Mouse (Mus musculus) CH12.LX (cell line): ENCODE data around the gene Anks1b.

Source experiments
- CHD1 ChIP-seq: IDR thresholded peaks from 2 replicates; pipeline ENCODE4 v1.6.1; 2012; ENCODE audit warnings: low read depth, low read length, improper control_type of control experiment, inconsistent platforms
- CHD2 ChIP-seq: IDR thresholded peaks from 2 replicates; pipeline ENCODE4 v1.6.1; 2011; ENCODE audit warnings: low read length, improper control_type of control experiment
- CTCF ChIP-seq, 2 experiments: IDR thresholded peaks in 1 of 2; conservative IDR thresholded peaks in 1 of 2; 2 replicates each; pipeline ENCODE4 v1.5.1; 2011 to 2012; ENCODE audit warnings: low read depth in 2 of 2, low read length in 2 of 2, improper control_type of control experiment in 1 of 2, inconsistent platforms in 1 of 2, mild to moderate bottlenecking in 1 of 2, moderate library complexity in 1 of 2
- EP300 ChIP-seq: IDR thresholded peaks from 2 replicates; pipeline ENCODE4 v1.6.1; 2011; ENCODE audit warnings: low read length, improper control_type of control experiment
- HCFC1 ChIP-seq: IDR thresholded peaks from 2 replicates; pipeline ENCODE4 v1.6.1; 2012; ENCODE audit warnings: low read depth, mild to moderate bottlenecking, inconsistent platforms, low read length, improper control_type of control experiment
- POLR2A ChIP-seq: IDR thresholded peaks from 2 replicates; pipeline ENCODE4 v1.6.1; 2011; ENCODE audit warnings: low read depth, mild to moderate bottlenecking, improper control_type of control experiment, low read length
- POLR2AphosphoS2 ChIP-seq: IDR thresholded peaks from 2 replicates; pipeline ENCODE4 v1.6.1; 2011; ENCODE audit warnings: low read depth, low read length, improper control_type of control experiment
- RAD21 ChIP-seq: IDR thresholded peaks from 2 replicates; pipeline ENCODE4 v1.6.1; 2011; ENCODE audit warnings: low read depth, mild to moderate bottlenecking, low read length, improper control_type of control experiment, moderate library complexity
- UBTF ChIP-seq: IDR thresholded peaks from 2 replicates; pipeline ENCODE4 v1.6.1; 2012; ENCODE audit warnings: low read depth, mild to moderate bottlenecking, inconsistent platforms, low read length, improper control_type of control experiment, moderate library complexity
- ZC3H11A ChIP-seq: IDR thresholded peaks from 2 replicates; pipeline ENCODE4 v1.6.1; 2012; ENCODE audit warnings: low read depth, mild to moderate bottlenecking, inconsistent platforms, low read length, improper control_type of control experiment
- ZMIZ1 ChIP-seq: IDR thresholded peaks from 2 replicates; pipeline ENCODE4 v1.6.1; 2012; ENCODE audit warnings: low read depth, mild to moderate bottlenecking, inconsistent platforms, low read length, improper control_type of control experiment
- ZNF384 ChIP-seq: IDR thresholded peaks from 2 replicates; pipeline ENCODE4 v1.6.1; 2012; ENCODE audit warnings: low read depth, low read length, improper control_type of control experiment, inconsistent platforms

GRCm38 (mm10) chr10:89832334-89832733 is 41.0 kb upstream of the Anks1b start:
- TF ChIP-seq POLR2A (no peak), CTCF (conservative IDR thresholded peaks at IDR 0.05 in 1 of 2, IDR thresholded peaks at IDR 0.05 in 1 of 2; ENCODE audit: low read depth in 2 of 2, low read length in 2 of 2) (no peak), RAD21 (no peak), ZC3H11A (no peak), EP300 (no peak), UBTF (no peak), ZNF384 (no peak), CHD1 (no peak), HCFC1 (no peak), POLR2AphosphoS2 (no peak), CHD2 (no peak), ZMIZ1 (no peak)
